Mouse (Mus musculus): ENCODE measurements around the gene Grap. TPM values are rescaled to one million over a fixed set of nuclear protein-coding genes. Genes with fewer than 3 reads are reported as not detected.

Grap gene
- total RNA-seq, 2 experiments from 2014 or later, result 0.85 to 4.3 TPM

- no peak for ATAC-seq (ENCODE audit: poor library complexity, severe bottlenecking)
Measured at GRCm38 (mm10) chr11:61677709-61678108, 24.6 kb downstream of the Grap start.

DNA sequence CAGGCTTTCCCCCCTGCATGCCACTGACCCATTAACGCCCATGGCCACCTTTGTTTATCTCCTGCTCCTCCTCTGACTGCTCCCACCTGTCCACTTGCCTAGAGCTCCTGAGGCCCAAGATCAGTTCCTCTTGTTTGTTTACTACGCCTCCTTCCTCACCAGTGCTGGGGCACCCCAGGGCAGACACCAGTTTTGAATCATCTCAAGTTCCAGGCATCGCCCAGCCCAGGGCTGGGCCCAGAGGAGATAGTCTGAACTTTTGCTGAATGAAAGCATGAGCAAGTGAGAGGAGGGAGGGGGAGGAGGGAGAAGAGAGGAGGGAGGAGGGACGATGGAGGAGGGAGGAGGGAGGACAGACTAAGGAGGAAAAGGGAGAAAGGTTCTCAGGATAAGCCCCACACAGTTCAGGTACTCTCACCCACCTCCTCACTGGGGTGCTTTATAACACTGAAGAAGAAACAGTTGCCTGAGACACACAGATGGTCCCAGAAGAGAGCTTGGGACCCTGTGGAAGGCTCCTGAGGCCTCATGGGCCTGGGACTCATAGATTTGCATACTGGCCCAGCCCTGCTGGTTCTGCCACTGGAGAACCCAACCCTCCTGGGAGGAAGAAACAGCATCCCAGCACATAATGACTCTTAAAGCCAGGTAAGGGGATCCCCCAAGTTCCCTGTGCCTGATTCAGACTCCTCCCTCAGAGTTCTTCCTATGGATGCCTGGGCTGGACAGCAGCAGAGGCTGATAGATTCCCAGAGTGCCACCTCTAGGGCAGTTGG lies 26.2 kb downstream of the Grap start:
- ATAC-seq (ENCODE audit: poor library complexity, severe bottlenecking), result no peak

DNA sequence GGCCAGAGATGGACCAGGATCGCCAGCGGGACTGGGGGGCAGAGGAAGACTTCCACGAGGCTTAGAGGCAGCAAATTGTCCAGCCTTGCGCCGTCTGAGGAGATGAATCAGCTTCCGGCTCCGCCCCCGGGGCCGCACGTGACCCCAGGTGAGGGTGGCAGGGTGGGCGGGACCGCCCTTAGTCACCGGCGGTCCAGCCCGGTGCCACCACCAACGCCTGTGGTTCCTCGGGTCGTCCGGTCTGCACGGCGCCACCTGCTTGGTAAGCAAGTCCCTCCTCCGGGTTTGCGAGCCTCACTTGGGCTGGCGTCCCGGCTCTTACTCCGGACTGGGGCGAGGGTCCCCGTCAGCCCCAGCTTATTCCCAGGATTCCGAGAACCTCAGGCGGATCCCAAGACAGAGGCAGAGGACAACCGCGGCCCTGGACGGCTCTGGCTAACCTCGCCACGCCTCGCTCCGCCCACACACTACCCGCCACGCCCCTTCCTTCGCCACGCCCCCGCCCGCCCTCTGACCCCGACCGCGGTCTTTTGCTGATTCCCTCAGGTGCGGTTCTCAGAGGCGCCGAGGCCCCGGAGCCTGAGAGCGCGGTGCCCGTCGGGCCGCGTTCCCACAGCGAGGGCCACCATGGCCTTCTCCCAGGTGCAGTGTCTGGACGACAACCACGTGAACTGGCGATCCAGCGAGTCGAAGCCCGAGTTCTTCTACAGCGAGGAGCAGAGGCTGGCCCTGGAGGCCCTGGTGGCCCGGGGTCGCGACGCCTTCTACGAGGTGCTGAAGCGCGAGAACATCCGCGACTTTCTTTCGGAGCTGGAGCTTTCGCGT lies 31.1 kb downstream of the Grap start, which contains the start of gene Fam83g:
TSS of gene Fam83g (plus strand) at position 185 of the 825 bp plus-strand sequence.
- peak; percentile 35 for ATAC-seq (ENCODE audit: poor library complexity, severe bottlenecking)

DNA sequence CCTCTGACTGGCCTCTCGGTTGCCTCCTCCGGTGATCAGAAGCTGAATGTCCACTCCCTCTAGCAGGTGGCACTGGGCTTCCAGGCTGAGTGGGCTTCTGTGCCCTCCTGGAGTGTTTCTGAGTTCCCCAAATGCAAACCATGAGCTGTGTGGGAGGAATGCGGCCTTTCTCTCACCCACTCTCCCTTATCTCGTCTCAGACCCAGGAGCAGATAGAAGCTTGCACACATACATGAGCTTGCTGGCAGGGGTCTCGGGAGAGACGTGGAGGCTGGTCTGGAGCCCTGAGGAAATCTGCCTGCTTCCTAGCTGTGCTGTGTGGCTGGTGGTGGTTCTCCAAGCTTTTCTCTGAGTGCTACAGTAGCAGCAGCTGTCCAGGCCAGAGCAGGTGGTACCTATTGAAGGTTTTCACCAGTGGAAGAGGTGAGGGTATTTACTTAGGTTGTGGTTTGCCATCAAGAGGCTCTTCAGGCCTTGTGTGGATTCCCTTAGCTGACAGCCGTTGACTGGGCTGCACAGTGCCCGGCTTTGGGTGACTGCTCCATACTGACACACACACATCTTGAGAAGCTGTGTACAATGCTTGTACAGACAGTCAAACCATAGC lies 32.2 kb downstream of the Grap start:
- no peak for ATAC-seq (ENCODE audit: poor library complexity, severe bottlenecking)

DNA sequence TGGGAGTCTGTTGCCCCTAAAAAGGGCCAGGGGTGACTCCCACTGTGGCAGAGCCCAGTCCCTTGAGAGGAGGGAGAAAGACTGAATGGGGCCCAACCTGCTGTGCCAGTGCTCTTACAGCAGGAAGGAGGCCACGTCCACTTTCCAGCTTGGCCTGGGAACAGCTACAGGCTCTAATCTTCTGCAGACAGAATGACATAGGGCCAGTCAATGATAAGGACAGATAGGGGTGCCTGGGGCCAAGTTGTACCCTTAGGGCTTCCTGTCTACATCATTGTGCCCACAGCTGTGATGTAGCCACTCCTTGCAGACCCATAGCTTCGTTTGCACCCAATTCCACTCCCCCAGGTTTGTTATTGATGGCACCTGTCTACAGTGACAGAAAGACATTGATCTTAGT lies 33.1 kb downstream of the Grap start:
- ATAC-seq (ENCODE audit: poor library complexity, severe bottlenecking), result no peak

DNA sequence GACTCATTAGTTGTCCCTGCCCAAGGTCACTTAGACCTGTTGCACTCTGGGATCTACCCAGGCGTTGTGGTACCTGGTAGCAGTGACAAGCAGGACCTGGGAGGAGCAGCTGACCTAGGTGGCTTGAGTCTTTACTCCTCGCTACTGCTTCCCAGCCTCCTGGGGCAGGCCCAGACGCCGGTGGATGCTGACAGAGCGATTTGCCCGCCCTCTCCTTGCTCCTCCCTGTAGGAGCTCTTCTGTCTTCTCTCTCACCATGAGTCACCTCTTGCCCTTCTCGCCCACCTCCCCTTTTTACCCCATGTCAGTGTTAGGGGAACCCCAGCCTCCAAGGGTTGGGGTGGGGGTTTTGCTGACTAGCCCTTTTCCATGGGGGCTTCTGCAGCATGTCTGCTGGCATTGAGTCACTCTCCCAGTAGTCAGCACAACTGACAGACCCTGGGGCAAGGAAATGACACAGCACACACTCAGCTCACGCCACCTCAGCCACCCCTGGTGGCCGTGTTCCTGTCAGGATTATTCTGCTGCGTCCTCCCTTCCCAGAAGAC lies 33.9 kb downstream of the Grap start:
- no peak for ATAC-seq (ENCODE audit: poor library complexity, severe bottlenecking)

- ATAC-seq (ENCODE audit: poor library complexity, severe bottlenecking), result no peak
Measured at GRCm38 (mm10) chr11:61687595-61687994, 34.5 kb downstream of the Grap start.

GRCm38 (mm10) chr11:61692996-61693395 lies 39.9 kb downstream of the Grap start:
- ATAC-seq (ENCODE audit: poor library complexity, severe bottlenecking), result no peak

- ATAC-seq (ENCODE audit: poor library complexity, severe bottlenecking), result no peak
Measured at GRCm38 (mm10) chr11:61698852-61699251, 45.8 kb downstream of the Grap start.

GRCm38 (mm10) chr11:61699460-61699859 lies 46.4 kb downstream of the Grap start:
- ATAC-seq (ENCODE audit: poor library complexity, severe bottlenecking), result no peak

GRCm38 (mm10) chr11:61699933-61700332 lies 46.9 kb downstream of the Grap start:
- ATAC-seq (ENCODE audit: poor library complexity, severe bottlenecking), result no peak

DNA sequence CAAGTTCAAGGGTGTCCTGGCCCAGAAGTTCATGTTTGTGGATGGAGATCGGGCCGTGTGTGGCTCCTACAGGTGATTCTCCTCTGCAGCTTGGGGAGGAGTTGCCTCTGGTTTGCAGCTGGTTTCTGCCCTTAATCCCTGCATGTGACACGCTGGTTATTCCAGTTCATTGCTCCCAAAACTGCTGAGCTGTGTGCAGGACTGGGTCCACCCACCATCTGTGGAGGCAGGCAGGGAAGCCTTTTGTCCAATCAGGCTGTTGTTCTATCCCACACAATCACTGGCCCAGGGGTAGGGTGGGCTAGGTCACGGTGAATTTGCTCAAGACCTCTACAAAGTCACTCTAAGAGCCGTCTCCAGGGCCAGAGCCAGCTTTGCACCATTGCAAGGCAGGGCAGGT lies 48.6 kb downstream of the Grap start:
- ATAC-seq (ENCODE audit: poor library complexity, severe bottlenecking), result no peak

DNA sequence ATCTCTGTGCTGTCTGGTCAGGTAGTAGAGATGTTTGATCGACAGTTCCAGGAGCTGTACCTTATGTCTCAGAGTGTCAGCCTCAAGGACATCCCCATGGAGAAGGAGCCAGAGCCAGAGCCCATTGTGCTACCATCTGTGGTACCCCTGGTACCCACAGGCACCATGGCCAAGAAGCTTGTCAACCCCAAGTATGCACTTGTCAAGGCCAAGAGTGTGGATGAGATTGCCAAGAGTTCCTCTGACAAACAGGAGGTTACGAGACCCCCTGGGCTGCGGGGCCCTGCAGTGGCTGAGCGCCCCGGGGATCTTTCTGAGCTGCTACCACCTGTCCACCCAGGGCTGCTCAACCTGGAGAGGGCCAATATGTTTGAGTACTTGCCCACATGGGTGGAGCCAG lies 49.4 kb downstream of the Grap start:
- ATAC-seq (ENCODE audit: poor library complexity, severe bottlenecking), result no peak

GRCm38 (mm10) chr11:61705581-61705980 lies 52.5 kb downstream of the Grap start:
- ATAC-seq (ENCODE audit: poor library complexity, severe bottlenecking), result no peak

DNA sequence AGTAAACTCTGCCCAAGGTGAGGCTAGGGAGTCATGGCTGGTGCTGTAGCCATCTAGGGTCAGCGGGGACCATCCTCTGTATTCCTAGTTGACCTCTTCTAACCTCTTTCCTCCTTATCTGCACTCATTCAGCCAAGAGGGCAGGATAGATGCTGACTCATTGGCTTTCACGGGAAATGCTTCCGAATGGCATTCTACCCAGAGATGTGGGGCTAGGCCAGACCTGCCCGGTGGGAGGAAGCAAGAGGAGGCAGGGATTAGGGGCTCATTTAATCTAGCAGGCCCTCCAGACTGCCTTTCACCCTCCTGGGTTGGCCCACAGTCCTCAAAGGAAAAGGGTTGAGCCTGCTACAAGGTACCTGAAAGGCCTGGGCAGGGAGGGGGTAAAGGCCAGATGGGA lies 53.2 kb downstream of the Grap start:
- ATAC-seq (ENCODE audit: poor library complexity, severe bottlenecking), result no peak

DNA sequence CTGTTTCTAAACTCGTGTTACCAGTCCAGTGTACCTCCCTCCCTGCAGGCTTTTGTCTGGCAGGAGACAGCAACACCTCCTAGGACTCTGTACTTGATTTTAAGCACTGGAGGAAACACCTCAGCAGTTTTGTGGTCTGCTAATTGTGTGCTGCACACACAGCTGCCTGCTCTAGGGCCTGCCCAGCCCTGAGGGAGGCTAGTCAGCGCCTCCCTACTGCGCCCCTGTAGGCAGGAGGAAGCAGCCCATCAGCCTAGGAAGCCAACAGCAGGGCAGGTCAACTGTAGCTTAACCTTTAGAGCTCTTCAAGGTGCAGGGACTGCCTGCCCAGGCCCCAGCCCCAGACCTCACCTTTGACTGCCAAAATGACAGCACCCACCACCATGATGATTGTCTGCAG lies 55.9 kb downstream of the Grap start:
- ATAC-seq (ENCODE audit: poor library complexity, severe bottlenecking), result no peak

- no peak for ATAC-seq (ENCODE audit: poor library complexity, severe bottlenecking)
Measured at GRCm38 (mm10) chr11:61713157-61713855, 60.2 kb downstream of the Grap start.

- peak; percentile 80 for ATAC-seq (ENCODE audit: poor library complexity, severe bottlenecking)
Measured at GRCm38 (mm10) chr11:61714346-61715117, 61.5 kb downstream of the Grap start.

- ATAC-seq (ENCODE audit: poor library complexity, severe bottlenecking), result no peak
Measured at GRCm38 (mm10) chr11:61715130-61715529, 62.1 kb downstream of the Grap start.

DNA sequence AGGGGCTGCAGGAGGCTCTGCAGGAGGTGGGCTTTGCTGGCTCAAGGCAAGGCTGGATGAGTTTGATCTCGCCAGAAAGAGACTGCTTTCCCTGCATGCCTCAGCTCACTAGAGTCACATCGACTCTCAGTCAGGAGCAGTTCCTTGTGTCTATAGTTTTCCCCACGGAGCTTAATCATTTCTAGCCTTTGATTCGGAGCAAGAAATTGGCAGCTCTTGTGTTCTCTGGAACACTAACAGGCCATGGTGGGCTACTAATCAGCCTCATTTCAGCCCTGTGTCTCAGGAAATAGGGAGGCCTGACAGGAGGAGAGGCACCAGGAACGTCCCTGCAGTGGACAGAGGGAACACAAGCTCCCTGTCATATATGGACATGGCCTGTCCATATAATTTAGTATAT lies 64.9 kb downstream of the Grap start:
- ATAC-seq (ENCODE audit: poor library complexity, severe bottlenecking), result no peak

Measured in megakaryocyte, adult 5-6 weeks (primary cell).